Mouse (Mus musculus) kidney, postnatal 10 days (tissue): ENCODE results near the gene Mrpl51.

Experiments used
- DNase-seq: peaks from one replicate; pipeline ENCODE4 v3.0.0; 2021; ENCODE audit warnings: mixed read lengths

Gene Mrpl51

GRCm38 (mm10) chr6:125193390-125193789, 1.8 kb downstream of the Mrpl51 start:
- no peak for DNase-seq

- no peak for DNase-seq
These were observed 4.0 kb downstream of the Mrpl51 start for GRCm38 (mm10) chr6:125195541-125196075.

GRCm38 (mm10) chr6:125196301-125196700, 4.7 kb downstream of the Mrpl51 start:
- no peak for DNase-seq

GRCm38 (mm10) chr6:125197166-125197565, 5.6 kb downstream of the Mrpl51 start:
- no peak for DNase-seq

- DNase-seq, result no peak
These were observed 18.8 kb downstream of the Mrpl51 start for GRCm38 (mm10) chr6:125210436-125210835.

- DNase-seq, result no peak
These were observed 21.0 kb downstream of the Mrpl51 start for GRCm38 (mm10) chr6:125212621-125213020.

- no peak for DNase-seq
These were observed 21.5 kb downstream of the Mrpl51 start for GRCm38 (mm10) chr6:125213129-125213528.

- no peak for DNase-seq
These were observed 22.1 kb downstream of the Mrpl51 start for GRCm38 (mm10) chr6:125213715-125214114.

- peak; percentile 96 for DNase-seq
These were observed 23.8 kb downstream of the Mrpl51 start, which contains the start of gene Vamp1 for GRCm38 (mm10) chr6:125215148-125215954. Vamp1 (plus strand) TSS chr6:125215551.

GRCm38 (mm10) chr6:125216898-125217297, 25.3 kb downstream of the Mrpl51 start:
- no peak for DNase-seq

GRCm38 (mm10) chr6:125217899-125218298, 26.3 kb downstream of the Mrpl51 start:
- no peak for DNase-seq

GRCm38 (mm10) chr6:125218963-125219362, 27.4 kb downstream of the Mrpl51 start:
- peak; percentile 75 for DNase-seq

GRCm38 (mm10) chr6:125221115-125221745, 29.6 kb downstream of the Mrpl51 start:
- DNase-seq, result no peak

GRCm38 (mm10) chr6:125222146-125222545, 30.5 kb downstream of the Mrpl51 start:
- peak; percentile 43 for DNase-seq

GRCm38 (mm10) chr6:125222577-125222976, 31.0 kb downstream of the Mrpl51 start:
- no peak for DNase-seq

- peak; percentile 33 for DNase-seq
These were observed 34.0 kb downstream of the Mrpl51 start for GRCm38 (mm10) chr6:125225518-125226115.

GRCm38 (mm10) chr6:125230571-125230970, 39.0 kb downstream of the Mrpl51 start:
- no peak for DNase-seq

GRCm38 (mm10) chr6:125231117-125232044, 39.8 kb downstream of the Mrpl51 start, which contains the start of gene Tapbpl:
Tapbpl (minus strand) TSS chr6:125231860.
- peak; percentile 69 for DNase-seq

GRCm38 (mm10) chr6:125232045-125232437, 40.4 kb downstream of the Mrpl51 start:
- peak; percentile 22 for DNase-seq

- no peak for DNase-seq
These were observed 40.9 kb downstream of the Mrpl51 start for GRCm38 (mm10) chr6:125232516-125232915.

GRCm38 (mm10) chr6:125233816-125234519, 42.4 kb downstream of the Mrpl51 start:
- DNase-seq, result peak; percentile 40

- no peak for DNase-seq
These were observed 42.9 kb downstream of the Mrpl51 start for GRCm38 (mm10) chr6:125234520-125234828.
